Mouse (Mus musculus): Measurements from ENCODE around the gene 1700024P04Rik. TPM values are rescaled to one million over a fixed set of nuclear protein-coding genes. Genes with fewer than 3 reads are reported as not detected.

Gene 1700024P04Rik
- polyA plus RNA-seq, 1 experiment from 2014 or later = not detected

DNA sequence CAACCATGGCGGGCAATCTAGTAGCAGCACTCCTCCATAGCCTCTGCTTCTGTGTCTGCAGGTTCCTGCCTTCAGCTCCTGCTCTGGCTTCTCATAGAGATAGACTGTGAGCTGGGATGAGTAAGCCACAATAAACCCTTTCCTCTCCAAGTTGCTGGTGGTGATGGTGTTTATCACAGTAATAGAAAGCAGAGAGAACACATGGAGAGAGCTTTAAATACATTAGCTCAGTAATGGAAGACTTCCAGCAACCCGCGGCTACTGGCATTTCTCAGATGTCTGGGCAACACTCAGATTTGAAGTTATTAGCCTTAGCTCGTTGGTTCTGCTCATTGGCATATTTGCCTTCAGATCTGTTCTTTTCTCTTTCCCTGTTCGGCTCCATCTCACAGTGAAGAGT is 30.5 kb downstream of the 1700024P04Rik start:
- H3K4me1 ChIP-seq (replicated peaks; ENCODE audit: control insufficient read depth, insufficient read depth, low read length) = peaks cover 10% of the 10 kb centered on the region
- no peak for TF ChIP-seq CTCF (IDR thresholded peaks at IDR 0.05; ENCODE audit: low read depth)
- H3K27me3 ChIP-seq (replicated peaks; ENCODE audit: control insufficient read depth, insufficient read depth, low read length) = no peaks in the 10 kb centered on the region
- H3K9ac ChIP-seq (ENCODE audit: low read depth, low read length) = no peak overlapping the region
- H3K4me3 ChIP-seq (ENCODE audit: low read depth, low read length) = no peak overlapping the region
- no peak for ATAC-seq
- H3K9me3 ChIP-seq (ENCODE audit: control insufficient read depth) = no peaks in the 10 kb centered on the region
- H3K4me2 ChIP-seq (replicated peaks; ENCODE audit: low read depth) = no peak overlapping the region
- no peak overlapping the region for H3K27ac ChIP-seq (ENCODE audit: low read depth, low read length)
- H3K36me3 ChIP-seq (ENCODE audit: control insufficient read depth, insufficient read depth) = no peaks in the 10 kb centered on the region
- 83% methylated on average over 5 of the region's 5 CpGs for WGBS

DNA sequence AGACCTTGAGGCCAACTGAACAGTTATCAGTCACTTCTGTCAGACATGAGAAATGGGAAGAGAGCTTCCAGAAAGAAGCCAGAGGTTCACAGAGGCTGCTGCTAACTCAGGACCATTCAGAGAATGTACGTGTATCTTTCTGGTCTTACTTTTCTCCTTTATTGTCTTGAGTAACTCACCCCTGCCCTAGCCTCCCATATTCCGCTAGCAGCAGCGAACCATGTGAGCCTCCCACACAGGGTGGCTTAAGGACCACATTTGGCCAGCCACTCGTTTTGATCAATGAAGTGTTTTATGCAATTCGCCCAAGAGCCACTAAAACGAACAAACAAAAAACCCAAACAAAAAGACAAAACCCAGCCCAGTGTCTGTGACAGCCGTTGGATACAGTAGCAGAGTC is 32.4 kb downstream of the 1700024P04Rik start:
- Histone ChIP-seq H3K4me3 (ENCODE audit: low read depth, low read length) (no peak overlapping the region), H3K9me3 (ENCODE audit: control insufficient read depth) (no peaks in the 10 kb centered on the region), H3K4me1 (replicated peaks; ENCODE audit: control insufficient read depth, insufficient read depth, low read length) (peaks cover 9% of the 10 kb centered on the region; the same call in 1 of the 2 replicates), H3K36me3 (ENCODE audit: control insufficient read depth, insufficient read depth) (no peaks in the 10 kb centered on the region), H3K27me3 (replicated peaks; ENCODE audit: control insufficient read depth, insufficient read depth, low read length) (no peaks in the 10 kb centered on the region), H3K27ac (ENCODE audit: low read depth, low read length) (no peak overlapping the region), H3K9ac (ENCODE audit: low read depth, low read length) (no peak overlapping the region), H3K4me2 (replicated peaks; ENCODE audit: low read depth) (no peak overlapping the region)
- TF ChIP-seq CTCF (IDR thresholded peaks at IDR 0.05; ENCODE audit: low read depth) = no peak
- no peak for ATAC-seq
- 68% methylated on average over 7 of the region's 7 CpGs for WGBS

GRCm38 (mm10) chr13:98948146-98948545 is 36.2 kb downstream of the 1700024P04Rik start:
- no peaks in the 10 kb centered on the region for H3K36me3 ChIP-seq (ENCODE audit: control insufficient read depth, insufficient read depth)
- ATAC-seq = no peak
- TF ChIP-seq CTCF (IDR thresholded peaks at IDR 0.05; ENCODE audit: low read depth) = no peak

DNA sequence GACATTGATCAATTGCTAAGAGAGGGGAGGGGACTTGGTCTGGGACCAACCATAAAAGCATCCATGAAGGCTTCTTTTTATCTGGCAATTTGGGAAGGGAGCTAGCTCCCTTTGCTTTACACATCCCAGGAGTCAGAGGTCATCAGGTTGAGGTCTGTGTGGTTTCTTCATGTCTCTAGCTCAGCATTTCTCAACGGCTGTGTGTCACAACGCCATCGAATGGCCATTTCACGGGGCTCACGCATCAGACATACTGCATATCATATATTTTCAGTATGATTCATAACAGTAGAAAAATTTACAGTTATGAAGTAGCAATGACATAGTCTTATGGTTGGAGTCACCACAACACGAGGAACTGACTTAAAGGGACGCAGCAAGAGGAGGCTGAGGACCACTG is 37.9 kb downstream of the 1700024P04Rik start:
- Histone ChIP-seq H3K4me2 (replicated peaks; ENCODE audit: low read depth) (no peak overlapping the region), H3K9ac (ENCODE audit: low read depth, low read length) (no peak overlapping the region), H3K4me3 (ENCODE audit: low read depth, low read length) (no peak overlapping the region), H3K27me3 (replicated peaks; ENCODE audit: control insufficient read depth, insufficient read depth, low read length) (no peaks in the 10 kb centered on the region), H3K36me3 (ENCODE audit: control insufficient read depth, insufficient read depth) (no peaks in the 10 kb centered on the region), H3K9me3 (ENCODE audit: control insufficient read depth) (no peaks in the 10 kb centered on the region), H3K4me1 (replicated peaks; ENCODE audit: control insufficient read depth, insufficient read depth, low read length) (0 out of 2 replicates have a peak, but pooled peaks cover 11% of the 10 kb centered on the region), H3K27ac (ENCODE audit: low read depth, low read length) (no peak overlapping the region; the same call in 1 of the 2 replicates)
- TF ChIP-seq CTCF (IDR thresholded peaks at IDR 0.05; ENCODE audit: low read depth) = no peak
- WGBS = 70% methylated on average over 7 of the region's 7 CpGs
- no peak for ATAC-seq

More at GRCm38 (mm10) chr13:98948146-98948545, 36.2 kb downstream of the 1700024P04Rik start:
- no peaks in the 10 kb centered on the region for H3K27me3 ChIP-seq (replicated peaks; ENCODE audit: control insufficient read depth, insufficient read depth, low read length)
- H3K9ac ChIP-seq (ENCODE audit: low read depth, low read length) = no peak overlapping the region
- 0 out of 2 replicates have a peak, but pooled peaks cover 11% of the 10 kb centered on the region for H3K4me1 ChIP-seq (replicated peaks; ENCODE audit: control insufficient read depth, insufficient read depth, low read length)
- H3K27ac ChIP-seq (ENCODE audit: low read depth, low read length) = no peak overlapping the region
- H3K4me3 ChIP-seq (ENCODE audit: low read depth, low read length) = no peak overlapping the region
- WGBS = 39% methylated on average over 4 of the region's 4 CpGs
- no peaks in the 10 kb centered on the region for H3K9me3 ChIP-seq (ENCODE audit: control insufficient read depth)
- no peak overlapping the region for H3K4me2 ChIP-seq (replicated peaks; ENCODE audit: low read depth)

- no peak for TF ChIP-seq CTCF (IDR thresholded peaks at IDR 0.05; ENCODE audit: low read depth)
- Histone ChIP-seq H3K9ac (ENCODE audit: low read depth, low read length) (no peak overlapping the region), H3K36me3 (ENCODE audit: control insufficient read depth, insufficient read depth) (no peaks in the 10 kb centered on the region), H3K4me3 (ENCODE audit: low read depth, low read length) (no peak overlapping the region), H3K4me1 (replicated peaks; ENCODE audit: control insufficient read depth, insufficient read depth, low read length) (0 out of 2 replicates have a peak, but pooled peaks cover 11% of the 10 kb centered on the region), H3K27ac (ENCODE audit: low read depth, low read length) (no peak overlapping the region), H3K27me3 (replicated peaks; ENCODE audit: control insufficient read depth, insufficient read depth, low read length) (no peaks in the 10 kb centered on the region), H3K9me3 (ENCODE audit: control insufficient read depth) (no peaks in the 10 kb centered on the region), H3K4me2 (replicated peaks; ENCODE audit: low read depth) (no peak overlapping the region)
- WGBS = 30% methylated on average over 3 of the region's 3 CpGs
- ATAC-seq = no peak
Observed at GRCm38 (mm10) chr13:98945908-98946307, 38.5 kb downstream of the 1700024P04Rik start.

DNA sequence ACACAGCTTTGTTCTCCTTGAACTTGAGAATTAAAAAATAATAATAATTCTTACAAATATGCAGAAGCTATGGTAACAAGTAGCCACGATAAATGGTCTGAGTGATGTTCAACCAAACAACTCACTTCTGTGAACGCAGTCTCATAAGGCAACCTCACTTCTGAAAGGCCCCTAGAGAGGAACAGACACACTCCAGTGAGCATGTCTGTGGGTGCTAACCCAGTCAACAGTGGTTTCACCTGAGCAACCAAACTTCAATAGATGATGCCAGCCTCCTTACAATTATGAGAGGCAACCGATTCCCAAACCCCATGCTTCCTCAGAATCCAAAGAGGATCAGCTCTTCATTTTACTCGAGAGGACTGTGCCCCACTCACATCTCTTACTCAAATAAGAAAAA is 39.0 kb downstream of the 1700024P04Rik start:
- no peak for TF ChIP-seq CTCF (IDR thresholded peaks at IDR 0.05; ENCODE audit: low read depth)
- Histone ChIP-seq H3K4me3 (ENCODE audit: low read depth, low read length) (no peak overlapping the region), H3K9me3 (ENCODE audit: control insufficient read depth) (no peaks in the 10 kb centered on the region), H3K4me2 (replicated peaks; ENCODE audit: low read depth) (peak overlapping the region; percentile 55), H3K27ac (ENCODE audit: low read depth, low read length) (peak overlapping the region; percentile 79; the same call in 1 of the 2 replicates), H3K4me1 (replicated peaks; ENCODE audit: control insufficient read depth, insufficient read depth, low read length) (0 out of 2 replicates have a peak, but pooled peaks cover 11% of the 10 kb centered on the region), H3K9ac (ENCODE audit: low read depth, low read length) (no peak overlapping the region), H3K27me3 (replicated peaks; ENCODE audit: control insufficient read depth, insufficient read depth, low read length) (no peaks in the 10 kb centered on the region), H3K36me3 (ENCODE audit: control insufficient read depth, insufficient read depth) (no peaks in the 10 kb centered on the region)
- ATAC-seq = no peak
- 78% methylated on average over 4 of the region's 4 CpGs for WGBS
